Mouse (Mus musculus): ENCODE data around the gene Fam25c.

DNA sequence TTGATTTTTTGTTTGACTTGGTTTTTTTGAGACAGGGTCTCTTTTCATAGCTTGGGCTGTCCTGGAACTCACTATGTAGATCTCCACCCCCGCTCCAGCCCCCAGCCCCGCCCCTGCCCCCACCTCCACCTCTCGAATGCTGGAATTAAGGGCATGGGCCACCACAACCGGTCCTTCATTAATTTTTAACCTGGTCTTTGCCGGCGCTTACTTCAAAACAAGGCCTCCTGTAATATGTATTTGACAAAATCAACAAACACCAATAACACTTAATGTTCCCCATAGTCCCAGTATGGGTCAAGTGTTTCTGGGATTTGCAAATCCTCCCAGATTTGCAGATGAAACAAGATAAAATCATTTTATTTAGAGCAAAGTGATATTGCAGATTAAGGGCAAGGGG is 5.0 kb upstream of the Fam25c start:
- TF ChIP-seq POLR2A (IDR thresholded peaks at IDR 0.05; ENCODE audit: borderline replicate concordance, extremely low read depth, low read depth, low read length) (no peak), CTCF (IDR thresholded peaks at IDR 0.05; ENCODE audit: insufficient read depth, low read length) (no peak)

All from lung, adult 2 months (tissue).